Mouse (Mus musculus) embryonic fibroblast, embryonic 13.5 days (primary cell): ENCODE measurements at regions not wholly inside any gene's neighbourhood (a gene's known extent, or its start where the extent isn't known, plus 50 kb on each side); places are given as distances from the start of the nearest gene placed in this dataset.

ENCODE experiments used
- CTCF ChIP-seq: IDR thresholded peaks from 2 replicates; pipeline ENCODE4 v1.5.1; 2011; ENCODE audit warnings: mild to moderate bottlenecking, control low read depth, low read length, moderate library complexity, borderline replicate concordance; ENCODE audit not compliant: insufficient read depth
- POLR2A ChIP-seq: IDR thresholded peaks from 2 replicates; pipeline ENCODE4 v1.6.1; 2011; ENCODE audit warnings: low read depth, mild to moderate bottlenecking, control low read depth, low read length, moderate library complexity

DNA sequence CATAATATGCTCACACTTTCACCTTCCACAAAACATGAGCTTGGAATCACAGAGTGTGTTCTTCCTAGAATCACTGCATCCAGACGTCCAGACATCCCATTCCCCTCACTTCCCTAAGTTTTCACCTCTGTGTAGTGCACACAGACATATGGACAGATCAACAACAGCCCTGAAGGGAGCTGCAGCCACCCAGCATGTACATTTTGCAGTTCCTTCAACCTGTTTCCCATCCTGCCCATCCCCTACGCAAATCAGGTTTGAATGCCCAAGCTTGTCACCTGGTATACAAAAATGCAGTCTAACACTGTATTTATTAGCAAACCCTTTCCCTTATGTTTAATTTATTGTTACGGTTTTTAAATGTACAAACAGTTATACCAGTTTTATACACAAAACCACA lies 294.4 kb upstream of the Prkd1 start:
- no peak for TF ChIP-seq CTCF
- TF ChIP-seq POLR2A, result no peak
